Mouse (Mus musculus): Measurements from ENCODE around the gene Aco2. TPM values are rescaled to one million over a fixed set of nuclear protein-coding genes. Genes with fewer than 3 reads are reported as not detected.

Gene Aco2
- polyA plus RNA-seq, 1 experiment: 174 TPM

GRCm38 (mm10) chr15:81961078-81961451 is 89.0 kb downstream of the Aco2 start:
- Histone ChIP-seq H3K36me3 (ENCODE audit: control insufficient read depth, insufficient read depth, low read length, poor library complexity, severe bottlenecking) (peaks cover 33% of the 10 kb centered on the region), H3K4me1 (ENCODE audit: control insufficient read depth, insufficient read depth, low read length) (peaks cover 4% of the 10 kb centered on the region), H3K9me3 (replicated peaks; ENCODE audit: control insufficient read depth, insufficient read depth, low read length, poor library complexity, severe bottlenecking) (no peaks in the 10 kb centered on the region), H3K27me3 (ENCODE audit: control insufficient read depth, insufficient read depth, low read length, poor library complexity, severe bottlenecking) (no peaks in the 10 kb centered on the region), H3K4me3 (ENCODE audit: low read depth, low read length) (peak overlapping the region; percentile 50; the same call in 1 of the 2 replicates), H3K9ac (ENCODE audit: low read depth, poor library complexity, severe bottlenecking) (peak overlapping the region; percentile 14), H3K27ac (ENCODE audit: insufficient read depth, low read length) (peak overlapping the region; percentile 75)
- TF ChIP-seq POLR2A (IDR thresholded peaks at IDR 0.05; ENCODE audit: insufficient read depth, low read length): peak; percentile 15
- no peak for TF ChIP-seq CTCF (IDR thresholded peaks at IDR 0.05; ENCODE audit: low read depth, low read length)
- TF ChIP-seq EP300 (IDR thresholded peaks at IDR 0.05; ENCODE audit: insufficient read depth, low read depth, low read length): 0 out of 2 replicates have a peak, but pooled peaks have one; percentile 23

- no peak for TF ChIP-seq CTCF (IDR thresholded peaks at IDR 0.05; ENCODE audit: low read depth, low read length)
- TF ChIP-seq POLR2A (IDR thresholded peaks at IDR 0.05; ENCODE audit: insufficient read depth, low read length): no peak
- TF ChIP-seq EP300 (IDR thresholded peaks at IDR 0.05; ENCODE audit: insufficient read depth, low read depth, low read length): no peak
These were observed 92.2 kb downstream of the Aco2 start for GRCm38 (mm10) chr15:81964262-81964661.

More at GRCm38 (mm10) chr15:81964262-81964661, 92.2 kb downstream of the Aco2 start:
- H3K9ac ChIP-seq (ENCODE audit: low read depth, poor library complexity, severe bottlenecking): no peak overlapping the region
- no peak overlapping the region for H3K4me3 ChIP-seq (ENCODE audit: low read depth, low read length)
- H3K27me3 ChIP-seq (ENCODE audit: control insufficient read depth, insufficient read depth, low read length, poor library complexity, severe bottlenecking): no peaks in the 10 kb centered on the region
- H3K4me1 ChIP-seq (ENCODE audit: control insufficient read depth, insufficient read depth, low read length): peaks cover 7% of the 10 kb centered on the region
- H3K36me3 ChIP-seq (ENCODE audit: control insufficient read depth, insufficient read depth, low read length, poor library complexity, severe bottlenecking): peaks cover 1% of the 10 kb centered on the region
- no peaks in the 10 kb centered on the region for H3K9me3 ChIP-seq (replicated peaks; ENCODE audit: control insufficient read depth, insufficient read depth, low read length, poor library complexity, severe bottlenecking)
- no peak overlapping the region; the same call in 1 of the 2 replicates for H3K27ac ChIP-seq (ENCODE audit: insufficient read depth, low read length)

Other genes starting within 250 kb of the Aco2 start
- gene L3mbtl2, start 208.4 kb upstream of the Aco2 start, polyA plus RNA-seq (2011; ENCODE audit: insufficient read depth, insufficient read length, low read depth, missing spikeins): 49.3 and 50.3 TPM in 2 replicates
- 1.0 and 1.1 TPM in 2 replicates for gene Chadl, start 175.0 kb upstream of the Aco2 start, polyA plus RNA-seq (2011; ENCODE audit: insufficient read depth, insufficient read length, low read depth, missing spikeins)
- 40.5 and 42.1 TPM in 2 replicates for gene Zc3h7b, start 127.3 kb upstream of the Aco2 start, polyA plus RNA-seq (2011; ENCODE audit: insufficient read depth, insufficient read length, low read depth, missing spikeins)
- 158 and 160 TPM in 2 replicates for gene Rangap1, start 126.8 kb upstream of the Aco2 start, polyA plus RNA-seq (2011; ENCODE audit: insufficient read depth, insufficient read length, low read depth, missing spikeins)
- 33.9 and 36.0 TPM in 2 replicates for gene Tef, start 69.9 kb upstream of the Aco2 start, polyA plus RNA-seq (2011; ENCODE audit: insufficient read depth, insufficient read length, low read depth, missing spikeins)
- gene Tob2, start 13.5 kb upstream of the Aco2 start, polyA plus RNA-seq (2011; ENCODE audit: insufficient read depth, insufficient read length, low read depth, missing spikeins): 10.7 and 12.7 TPM in 2 replicates
- gene Phf5a, start 398 bp upstream of the Aco2 start, polyA plus RNA-seq (2011; ENCODE audit: insufficient read depth, insufficient read length, low read depth, missing spikeins): 150 and 172 TPM in 2 replicates
- 21.8 and 25.5 TPM in 2 replicates for gene Polr3h, start 53.9 kb downstream of the Aco2 start, polyA plus RNA-seq (2011; ENCODE audit: insufficient read depth, insufficient read length, low read depth, missing spikeins)
- 4.0 and 4.9 TPM in 2 replicates for gene Csdc2, start 64.5 kb downstream of the Aco2 start, polyA plus RNA-seq (2011; ENCODE audit: insufficient read depth, insufficient read length, low read depth, missing spikeins)
- 338 and 387 TPM in 2 replicates for gene Pmm1, start 88.6 kb downstream of the Aco2 start, polyA plus RNA-seq (2011; ENCODE audit: insufficient read depth, insufficient read length, low read depth, missing spikeins)
- 3.5 and 4.8 TPM in 2 replicates for gene 1700029P11Rik, start 108.2 kb downstream of the Aco2 start, polyA plus RNA-seq (2011; ENCODE audit: insufficient read depth, insufficient read length, low read depth, missing spikeins)
- gene Xrcc6, start 115.5 kb downstream of the Aco2 start, polyA plus RNA-seq (2011; ENCODE audit: insufficient read depth, insufficient read length, low read depth, missing spikeins): 98.6 and 131 TPM in 2 replicates
- 45.4 and 45.9 TPM in 2 replicates for gene Desi1, start 161.6 kb downstream of the Aco2 start, polyA plus RNA-seq (2011; ENCODE audit: insufficient read depth, insufficient read length, low read depth, missing spikeins)
- gene Snu13, start 175.3 kb downstream of the Aco2 start, polyA plus RNA-seq (2011; ENCODE audit: insufficient read depth, insufficient read length, low read depth, missing spikeins): 271 and 279 TPM in 2 replicates
- not detected in 2 replicates for gene 4930407I10Rik, start 186.8 kb downstream of the Aco2 start, polyA plus RNA-seq (2011; ENCODE audit: insufficient read depth, insufficient read length, low read depth, missing spikeins)
- 0.23 TPM in 1 of 2 replicates, not detected in the other for gene Mei1, start 197.7 kb downstream of the Aco2 start, polyA plus RNA-seq (2011; ENCODE audit: insufficient read depth, insufficient read length, low read depth, missing spikeins)

Data from ES-Bruce4 (cell line).